Mouse (Mus musculus) neural tube, embryonic 15.5 days (tissue): ENCODE measurements around the gene Rab3ip. TPM values are rescaled to one million over a fixed set of nuclear protein-coding genes. Genes with fewer than 3 reads are reported as not detected.

Source experiments
- ATAC-seq: fragments of 200-750 bp; cut with Nextera tagmentation; 2 replicates; pipeline ENCODE4 v1.8.0; 2017; ENCODE audit warnings: mild to moderate bottlenecking, moderate TSS enrichment, moderate library complexity; ENCODE audit not compliant: low FRiP score
- H3K27ac ChIP-seq: fragments of 300-500 bp; sonication (generic); replicated peaks from 2 replicates; pipeline ENCODE4 v1.5.1; 2015; ENCODE audit warnings: mild to moderate bottlenecking, inconsistent platforms
- H3K27me3 ChIP-seq: fragments of 300-500 bp; sonication (generic); replicated peaks from 2 replicates; pipeline ENCODE4 v1.6.1; 2015; ENCODE audit warnings: inconsistent platforms
- H3K36me3 ChIP-seq: fragments of 300-500 bp; sonication (generic); 2 replicates; pipeline ENCODE4 v1.6.1; 2015; ENCODE audit warnings: inconsistent platforms
- H3K4me1 ChIP-seq: fragments of 300-500 bp; sonication (generic); 2 replicates; pipeline ENCODE4 v1.6.1; 2015; ENCODE audit warnings: inconsistent platforms
- H3K4me2 ChIP-seq: fragments of 300-500 bp; sonication (generic); 2 replicates; pipeline ENCODE4 v1.6.1; 2015; ENCODE audit warnings: inconsistent platforms, mild to moderate bottlenecking, moderate library complexity
- H3K4me3 ChIP-seq: fragments of 300-500 bp; sonication (generic); replicated peaks from 2 replicates; pipeline ENCODE4 v1.5.1; 2015; ENCODE audit warnings: mild to moderate bottlenecking, inconsistent platforms
- H3K9ac ChIP-seq: fragments of 300-500 bp; sonication (generic); replicated peaks from 2 replicates; pipeline ENCODE4 v1.6.1; 2015; ENCODE audit warnings: mild to moderate bottlenecking, inconsistent platforms
- H3K9me3 ChIP-seq: fragments of 300-500 bp; sonication (generic); replicated peaks from 2 replicates; pipeline ENCODE4 v1.6.1; 2016; ENCODE audit warnings: inconsistent platforms
- WGBS: fragments of 180-500 bp; shearing (Covaris S2); methylation state at CpG from one replicate; pipeline ENCODE4 v1.1.7; 2015; ENCODE audit warnings: mixed read lengths; 5-methylcytosine and 5-hydroxymethylcytosine counted together
- polyA plus RNA-seq: library from polyadenylated mRNA; unstranded; fragments of >200 nt; fragmentation: Nextera tagmentation; extraction: Ambion mirVana; gene quantifications from 2 replicates; pipeline ENCODE4 v1.2.1, GENCODE M21; 2015

Gene Rab3ip
- polyA plus RNA-seq, 1 experiment from 2014 or later = 54.6 TPM

- H3K27ac ChIP-seq = no peak overlapping the region
- 36% methylated on average over 5 of the region's 5 CpGs for whole genome bisulfite sequencing
- H3K4me2 ChIP-seq = no peak overlapping the region
- H3K9me3 ChIP-seq = no peaks in the 10 kb centered on the region
- H3K27me3 ChIP-seq = no peaks in the 10 kb centered on the region
- H3K4me1 ChIP-seq = no peaks in the 10 kb centered on the region
- no peak overlapping the region for H3K4me3 ChIP-seq
- H3K36me3 ChIP-seq = no peaks in the 10 kb centered on the region
- ATAC-seq = no peak
- no peak overlapping the region for H3K9ac ChIP-seq
Measured at GRCm38 (mm10) chr10:116890587-116890986, 60.0 kb downstream of the Rab3ip start.

DNA sequence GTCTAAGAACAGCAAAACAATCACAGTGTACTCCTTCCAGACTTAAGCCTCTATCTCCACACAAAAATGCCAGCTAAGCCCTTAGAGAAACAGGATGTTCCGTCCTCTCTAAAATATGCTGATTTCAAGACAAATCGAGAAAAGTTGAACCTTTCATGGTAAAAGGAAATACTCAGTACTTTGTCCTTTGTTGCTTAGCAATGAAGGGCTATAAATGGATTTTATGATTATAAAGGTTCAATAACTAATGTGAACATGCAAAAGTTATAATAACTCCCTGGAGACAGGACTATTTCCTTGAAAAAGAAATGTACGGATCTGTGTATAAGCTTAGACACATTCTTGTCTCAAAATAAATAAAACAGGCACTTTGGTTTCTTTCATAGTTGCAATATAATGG is 66.0 kb downstream of the Rab3ip start:
- no peaks in the 10 kb centered on the region for H3K27me3 ChIP-seq
- H3K4me2 ChIP-seq = no peak overlapping the region
- H3K9ac ChIP-seq = no peak overlapping the region
- no peaks in the 10 kb centered on the region for H3K36me3 ChIP-seq
- H3K4me3 ChIP-seq = no peak overlapping the region
- H3K9me3 ChIP-seq = no peaks in the 10 kb centered on the region
- ATAC-seq = no peak
- no peaks in the 10 kb centered on the region for H3K4me1 ChIP-seq
- no peak overlapping the region for H3K27ac ChIP-seq
- 81% methylated on average over 3 of the region's 3 CpGs for WGBS

- Histone ChIP-seq H3K9me3 (no peaks in the 10 kb centered on the region), H3K4me3 (no peak overlapping the region), H3K27me3 (no peaks in the 10 kb centered on the region), H3K4me1 (no peaks in the 10 kb centered on the region), H3K4me2 (no peak overlapping the region), H3K9ac (no peak overlapping the region), H3K36me3 (no peaks in the 10 kb centered on the region), H3K27ac (no peak overlapping the region)
- WGBS = 63% methylated on average over 5 of the region's 5 CpGs
- no peak for ATAC-seq
Measured at GRCm38 (mm10) chr10:116883531-116883930, 67.0 kb downstream of the Rab3ip start.

DNA sequence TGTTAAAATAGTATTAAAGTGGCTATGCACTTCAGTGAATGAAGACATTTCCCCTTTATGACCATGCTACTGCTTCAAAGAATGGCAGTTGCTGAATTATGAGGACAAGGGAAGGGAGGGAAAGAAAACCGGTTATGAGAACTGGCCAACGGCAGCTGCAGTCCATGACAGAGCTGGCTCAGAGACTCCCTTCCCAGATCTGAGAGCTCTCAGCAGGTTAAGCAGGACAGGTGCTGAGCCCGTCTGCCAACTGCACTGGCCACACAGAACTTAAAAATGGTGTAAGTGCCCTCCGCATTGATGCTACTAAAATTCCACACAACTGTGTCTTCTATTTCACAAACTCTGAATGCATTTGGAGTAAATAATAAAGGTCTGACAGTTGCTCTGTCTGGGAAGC is 73.1 kb downstream of the Rab3ip start:
- no peak overlapping the region for H3K4me3 ChIP-seq
- H3K36me3 ChIP-seq = no peaks in the 10 kb centered on the region
- ATAC-seq = no peak
- WGBS = 87% methylated on average over 4 of the region's 4 CpGs
- H3K27me3 ChIP-seq = no peaks in the 10 kb centered on the region
- H3K4me1 ChIP-seq = peaks cover under 1% of the 10 kb centered on the region; the same call in 1 of the 2 replicates
- no peak overlapping the region for H3K9ac ChIP-seq
- no peak overlapping the region for H3K27ac ChIP-seq
- no peak overlapping the region for H3K4me2 ChIP-seq
- no peaks in the 10 kb centered on the region for H3K9me3 ChIP-seq

- no peak overlapping the region for H3K4me3 ChIP-seq
Measured at GRCm38 (mm10) chr10:116874490-116874889, 76.1 kb downstream of the Rab3ip start.

GRCm38 (mm10) chr10:116872016-116872410 is 78.6 kb downstream of the Rab3ip start:
- Histone ChIP-seq H3K27me3 (no peaks in the 10 kb centered on the region), H3K36me3 (no peaks in the 10 kb centered on the region), H3K27ac (no peak overlapping the region; the same call in 1 of the 2 replicates), H3K4me2 (peak overlapping the region; percentile 39), H3K9me3 (no peaks in the 10 kb centered on the region), H3K4me3 (peak overlapping the region; percentile 12; the same call in 1 of the 2 replicates), H3K9ac (no peak overlapping the region), H3K4me1 (peaks cover 11% of the 10 kb centered on the region)
- ATAC-seq = peak; percentile 63; the same call in 1 of the 2 replicates
- WGBS = 31% methylated on average over 14 of the region's 14 CpGs

More at GRCm38 (mm10) chr10:116874490-116874889, 76.1 kb downstream of the Rab3ip start:
- WGBS = 86% methylated on average over 9 of the region's 9 CpGs
- H3K27me3 ChIP-seq = no peaks in the 10 kb centered on the region
- H3K27ac ChIP-seq = no peak overlapping the region
- peaks cover 11% of the 10 kb centered on the region for H3K4me1 ChIP-seq
- no peak overlapping the region for H3K4me2 ChIP-seq
- no peaks in the 10 kb centered on the region for H3K36me3 ChIP-seq
- no peaks in the 10 kb centered on the region for H3K9me3 ChIP-seq
- ATAC-seq = no peak
- H3K9ac ChIP-seq = no peak overlapping the region

DNA sequence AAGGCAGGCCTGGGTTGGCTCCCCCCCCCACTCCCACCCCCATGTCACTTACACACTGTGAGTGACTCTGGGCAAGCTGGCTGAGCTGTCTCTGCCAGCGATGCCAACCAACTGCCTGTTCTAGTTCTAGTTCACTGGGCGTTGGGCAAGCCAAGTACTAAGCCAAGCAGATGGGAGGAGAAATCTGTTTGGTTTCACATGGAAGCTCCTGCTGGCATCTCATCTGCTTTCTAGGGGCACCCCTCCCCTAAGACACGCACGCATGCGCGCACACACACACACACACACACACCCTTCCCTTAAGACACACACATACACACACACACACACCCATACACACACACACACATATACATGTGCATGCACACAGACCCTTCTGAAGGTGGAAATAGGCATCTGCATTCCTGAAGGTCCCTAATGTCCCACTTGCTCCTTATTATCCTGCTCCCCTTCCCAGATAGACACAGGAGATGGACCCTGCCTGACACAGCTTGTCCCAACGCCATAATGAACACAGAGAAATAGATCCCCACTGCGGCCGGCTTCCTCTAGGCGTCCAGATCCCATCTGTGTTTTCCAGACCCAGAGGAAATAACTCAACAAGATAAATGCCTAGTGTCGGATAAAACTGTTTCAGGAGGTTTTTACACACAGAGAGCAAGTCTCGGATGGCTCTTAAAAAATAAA is 79.1 kb downstream of the Rab3ip start:
- Histone ChIP-seq H3K27ac (peak overlapping the region; percentile 63; the same call in 1 of the 2 replicates), H3K4me2 (peak overlapping the region; percentile 39), H3K4me3 (peak overlapping the region; percentile 12; the same call in 1 of the 2 replicates), H3K4me1 (peaks cover 11% of the 10 kb centered on the region), H3K9ac (no peak overlapping the region), H3K27me3 (no peaks in the 10 kb centered on the region), H3K9me3 (no peaks in the 10 kb centered on the region), H3K36me3 (no peaks in the 10 kb centered on the region)
- peak; percentile 72 for ATAC-seq
- WGBS = 55% methylated on average over 12 of the region's 12 CpGs

- ATAC-seq = 0 out of 2 replicates have a peak, but pooled peaks have one; percentile 12
- peaks cover 11% of the 10 kb centered on the region for H3K4me1 ChIP-seq
- no peak overlapping the region for H3K9ac ChIP-seq
- no peak overlapping the region for H3K27ac ChIP-seq
- H3K9me3 ChIP-seq = no peaks in the 10 kb centered on the region
- no peaks in the 10 kb centered on the region for H3K27me3 ChIP-seq
- H3K36me3 ChIP-seq = no peaks in the 10 kb centered on the region
- no peak overlapping the region for H3K4me2 ChIP-seq
- WGBS = 81% methylated on average over 6 of the region's 6 CpGs
- H3K4me3 ChIP-seq = no peak overlapping the region
Measured at GRCm38 (mm10) chr10:116870819-116871218, 79.8 kb downstream of the Rab3ip start.

Other genes starting within 250 kb of the Rab3ip start
- gene Myrfl, start 53.9 kb downstream of the Rab3ip start, polyA plus RNA-seq = 0.27 TPM in 1 of 2 replicates, not detected in the other
- gene Gm10271, start 21.8 kb upstream of the Rab3ip start, polyA plus RNA-seq = not detected in 2 replicates
- 0.10 and 0.14 TPM in 2 replicates for gene Best3, start 35.5 kb upstream of the Rab3ip start, polyA plus RNA-seq
- gene Lrrc10, start 94.6 kb upstream of the Rab3ip start, polyA plus RNA-seq = not detected in 2 replicates
- 247 and 251 TPM in 2 replicates for gene Cct2, start 113.0 kb upstream of the Rab3ip start, polyA plus RNA-seq
- 19.7 and 21.4 TPM in 2 replicates for gene Frs2, start 197.8 kb upstream of the Rab3ip start, polyA plus RNA-seq